Mouse (Mus musculus): Measurements from ENCODE around the gene Arvcf. TPM values are rescaled to one million over a fixed set of nuclear protein-coding genes. Genes with fewer than 3 reads are reported as not detected.
A peak's percentile ranks its signal among the peaks of the same experiment; 100 is the strongest.

Arvcf gene
- 10 to 100 TPM; 14.4 to 16.4 TPM for total RNA-seq (2021)
- 13.9 and 17.0 TPM in 2 replicates for polyA plus RNA-seq (2012; rRNA removed)
- long read RNA-seq, full-length matches to known transcripts: 15 of 22 reads
- long read RNA-seq, partial matches to known transcripts: 2 of 22 reads
- long read RNA-seq, other reads (novel, unspliced or antisense): 5 of 22 reads

DNA sequence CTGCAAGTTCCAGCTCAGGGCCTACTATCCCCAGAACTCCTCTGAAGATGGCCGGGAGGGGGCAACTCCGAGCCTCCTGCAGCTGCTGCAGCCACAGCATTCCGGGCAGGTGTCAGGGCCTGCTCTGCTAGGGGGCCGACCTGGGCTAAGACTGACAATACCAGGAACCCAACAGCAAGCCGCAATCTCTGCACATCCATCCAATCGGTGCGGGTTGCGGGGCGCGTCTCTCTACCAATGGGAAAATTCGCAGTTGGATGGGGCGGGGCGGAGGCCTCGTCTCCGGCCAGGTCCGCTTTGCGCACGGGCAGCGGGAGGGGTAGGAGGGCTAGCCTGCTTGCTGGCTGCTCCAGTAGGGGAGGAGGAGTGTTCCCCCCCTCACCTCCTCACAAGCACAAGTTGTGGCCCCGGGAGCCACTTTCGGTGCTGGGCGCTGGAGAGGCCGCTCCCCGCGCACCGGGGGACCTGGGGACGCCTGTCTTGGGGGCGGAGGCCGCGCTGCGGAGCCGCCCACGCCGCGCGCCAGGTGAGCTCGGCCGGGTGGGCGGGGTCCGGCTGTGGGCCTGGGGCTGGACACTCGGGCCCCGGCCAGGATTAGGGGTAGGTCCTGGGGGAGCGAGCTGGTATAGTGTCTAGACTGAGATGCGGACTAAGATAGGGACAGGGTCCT lies at the start of gene Arvcf, which contains the start of gene Tango2:
Gene Arvcf, plus strand, starts transcription at position 252 of the 670 bp plus-strand sequence.
Gene Tango2, minus strand, starts transcription at position 173 of the 670 bp plus-strand sequence.
- peak within 1 kb of the TSS; percentile 64 for H3K27ac ChIP-seq

DNA sequence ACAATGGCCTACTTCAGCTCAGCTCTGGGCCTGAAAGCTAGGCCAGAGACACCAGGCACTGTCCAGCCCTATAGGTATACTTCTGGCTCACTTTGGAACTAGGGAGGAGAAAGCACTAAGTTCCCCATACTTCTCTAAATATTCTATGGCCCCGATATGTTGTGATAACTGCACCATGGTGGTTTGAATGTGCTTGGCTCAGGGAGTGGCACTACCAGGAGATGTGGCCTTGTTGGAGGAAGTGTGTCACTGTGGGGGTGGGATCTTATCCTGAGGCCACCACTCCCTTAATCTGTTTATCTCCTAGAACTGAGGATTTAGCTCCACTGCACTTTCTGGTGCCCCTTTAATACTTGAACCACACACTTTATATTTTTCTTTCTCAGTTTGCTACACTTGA lies 39.8 kb upstream of the Arvcf start:
- no peaks in the 10 kb centered on the region for H3K27me3 ChIP-seq (ENCODE audit: control insufficient read depth, insufficient read depth, low read length)
- no peak for DNase-seq
- no peak for TF ChIP-seq CTCF (IDR thresholded peaks at IDR 0.05)
- TF ChIP-seq POLR2A (IDR thresholded peaks at IDR 0.05; ENCODE audit: insufficient read depth, low read depth, low read length): no peak
- TF ChIP-seq EP300 (IDR thresholded peaks at IDR 0.05; ENCODE audit: insufficient read depth, low read depth, low read length): no peak
- WGBS: 77% methylated on average over 1 of the region's 1 CpGs
- no peak overlapping the region for H3K9ac ChIP-seq (ENCODE audit: low read depth, low read length)
- no peaks in the 10 kb centered on the region for H3K4me1 ChIP-seq (ENCODE audit: control insufficient read depth, insufficient read depth, low read length)
- no peak overlapping the region for H3K27ac ChIP-seq
- H3K4me3 ChIP-seq: no peak overlapping the region
- no peaks in the 10 kb centered on the region for H3K79me2 ChIP-seq (replicated peaks; ENCODE audit: control insufficient read depth, insufficient read depth, low read length)
- intact Hi-C loops (cut with DNase I): no loop called here
- H3K36me3 ChIP-seq (ENCODE audit: control insufficient read depth, insufficient read depth, low read length): no peaks in the 10 kb centered on the region

More for the DNA sequence above, at the start of gene Arvcf, which contains the start of gene Tango2:
- Histone ChIP-seq H3K4me3 (peak within 1 kb of the TSS; percentile 69), H3K36me3 (ENCODE audit: control insufficient read depth, insufficient read depth, low read length) (no peaks in the 10 kb centered on the region), H3K4me1 (ENCODE audit: control insufficient read depth, insufficient read depth, low read length) (peaks cover 3% of the 10 kb centered on the region; the same call in 1 of the 2 replicates), H3K79me2 (replicated peaks; ENCODE audit: control insufficient read depth, insufficient read depth, low read length) (no peaks in the 10 kb centered on the region), H3K27me3 (ENCODE audit: control insufficient read depth, insufficient read depth, low read length) (no peaks in the 10 kb centered on the region), H3K9ac (ENCODE audit: low read depth, low read length) (peak within 1 kb of the TSS; percentile 75)
- under 1% methylated on average over 43 of the region's 44 CpGs for WGBS
- intact Hi-C loops (cut with DNase I): loop anchor here (5.0 kb wide), 2 partner anchors 154 to 509 kb away; no protein-coding TSS in a partner anchor
- TF ChIP-seq POLR2A (IDR thresholded peaks at IDR 0.05; ENCODE audit: insufficient read depth, low read depth, low read length) (peak; percentile 67; the same call in 1 of the 2 replicates), EP300 (IDR thresholded peaks at IDR 0.05; ENCODE audit: insufficient read depth, low read depth, low read length) (0 out of 2 replicates have a peak, but pooled peaks have one; percentile 11), CTCF (IDR thresholded peaks at IDR 0.05) (peak; percentile 58)
- peak; percentile 86 to 91 for DNase-seq

DNA sequence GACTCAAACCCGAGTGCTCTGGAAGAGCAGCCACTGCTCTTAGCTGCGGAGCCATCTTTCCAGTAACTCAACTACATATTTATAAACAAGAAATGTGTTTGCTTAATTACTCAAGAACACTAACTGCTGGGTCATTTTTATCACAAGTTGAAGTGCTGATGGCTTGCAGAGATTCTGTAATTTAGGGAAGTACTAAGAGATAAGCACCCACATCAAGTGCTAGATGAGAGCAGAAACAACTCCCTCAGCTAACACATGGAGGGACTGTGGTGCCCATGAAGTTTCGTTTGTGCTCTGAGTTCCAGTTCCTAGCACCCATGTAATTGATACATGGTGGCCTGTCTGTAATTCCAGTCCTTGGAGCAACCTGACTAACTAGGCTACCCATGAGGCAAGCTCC lies 29.0 kb upstream of the Arvcf start:
- H3K27ac ChIP-seq: no peak overlapping the region
- intact Hi-C loops (cut with DNase I): no loop called here
- DNase-seq: no peak
- WGBS: 85% methylated on average over 3 of the region's 3 CpGs
- H3K4me1 ChIP-seq (ENCODE audit: control insufficient read depth, insufficient read depth, low read length): no peaks in the 10 kb centered on the region
- no peak for TF ChIP-seq EP300 (IDR thresholded peaks at IDR 0.05; ENCODE audit: insufficient read depth, low read depth, low read length)
- H3K27me3 ChIP-seq (ENCODE audit: control insufficient read depth, insufficient read depth, low read length): no peaks in the 10 kb centered on the region
- H3K79me2 ChIP-seq (replicated peaks; ENCODE audit: control insufficient read depth, insufficient read depth, low read length): no peaks in the 10 kb centered on the region
- no peaks in the 10 kb centered on the region for H3K36me3 ChIP-seq (ENCODE audit: control insufficient read depth, insufficient read depth, low read length)
- no peak overlapping the region for H3K9ac ChIP-seq (ENCODE audit: low read depth, low read length)
- no peak overlapping the region for H3K4me3 ChIP-seq

DNA sequence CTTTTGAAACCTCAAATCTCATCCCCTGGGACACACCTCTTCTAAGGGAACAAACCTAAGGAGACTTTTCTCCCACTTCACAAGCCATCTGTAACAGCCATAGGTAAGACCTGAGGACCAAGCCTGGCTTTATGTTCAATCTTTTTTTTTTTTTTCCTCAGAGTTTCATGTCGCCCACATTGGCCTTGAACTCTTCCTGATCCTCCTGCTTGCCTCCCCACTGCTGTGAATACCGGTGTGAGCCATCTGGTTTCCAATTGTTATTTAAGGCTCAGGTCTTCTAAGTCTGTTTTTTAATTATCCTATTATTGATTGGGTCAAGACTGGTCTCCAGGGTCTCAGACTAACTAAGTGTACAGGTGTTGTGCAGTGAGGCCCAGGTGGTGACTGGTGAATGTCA lies 26.5 kb upstream of the Arvcf start:
- intact Hi-C loops (cut with DNase I): no loop called here
- Histone ChIP-seq H3K36me3 (ENCODE audit: control insufficient read depth, insufficient read depth, low read length) (no peaks in the 10 kb centered on the region), H3K27me3 (ENCODE audit: control insufficient read depth, insufficient read depth, low read length) (no peaks in the 10 kb centered on the region), H3K4me3 (no peak overlapping the region), H3K9ac (ENCODE audit: low read depth, low read length) (no peak overlapping the region), H3K79me2 (replicated peaks; ENCODE audit: control insufficient read depth, insufficient read depth, low read length) (no peaks in the 10 kb centered on the region), H3K27ac (no peak overlapping the region), H3K4me1 (ENCODE audit: control insufficient read depth, insufficient read depth, low read length) (no peaks in the 10 kb centered on the region)
- WGBS: 83% methylated on average over 2 of the region's 2 CpGs
- no peak for DNase-seq
- no peak for TF ChIP-seq POLR2A (IDR thresholded peaks at IDR 0.05; ENCODE audit: insufficient read depth, low read depth, low read length)
- TF ChIP-seq CTCF (IDR thresholded peaks at IDR 0.05): no peak
- no peak for TF ChIP-seq EP300 (IDR thresholded peaks at IDR 0.05; ENCODE audit: insufficient read depth, low read depth, low read length)

DNA sequence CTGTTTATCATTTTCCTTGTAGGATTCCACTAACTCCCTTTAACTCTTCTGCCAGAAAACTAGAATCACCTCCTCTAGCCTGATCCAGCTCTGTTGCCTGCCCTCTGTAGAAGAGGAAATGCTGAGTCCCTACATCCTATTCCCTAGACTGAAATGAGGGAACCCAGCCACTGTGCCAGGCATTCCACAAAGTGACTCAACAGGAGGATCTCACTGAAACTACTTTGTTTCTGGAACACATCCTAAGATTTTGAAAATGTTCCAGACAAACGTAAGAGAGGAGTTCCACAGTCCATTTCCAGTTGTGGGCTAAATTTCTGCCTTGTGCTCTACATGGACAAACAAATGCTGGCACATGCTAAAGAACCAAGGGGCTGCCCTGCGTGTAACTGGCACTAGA lies 24.5 kb upstream of the Arvcf start:
- WGBS: 46% methylated on average over 2 of the region's 2 CpGs
- TF ChIP-seq POLR2A (IDR thresholded peaks at IDR 0.05; ENCODE audit: insufficient read depth, low read depth, low read length) (no peak), CTCF (IDR thresholded peaks at IDR 0.05) (no peak), EP300 (IDR thresholded peaks at IDR 0.05; ENCODE audit: insufficient read depth, low read depth, low read length) (no peak)
- Histone ChIP-seq H3K9ac (ENCODE audit: low read depth, low read length) (no peak overlapping the region), H3K4me3 (no peak overlapping the region), H3K36me3 (ENCODE audit: control insufficient read depth, insufficient read depth, low read length) (no peaks in the 10 kb centered on the region), H3K4me1 (ENCODE audit: control insufficient read depth, insufficient read depth, low read length) (no peaks in the 10 kb centered on the region), H3K27me3 (ENCODE audit: control insufficient read depth, insufficient read depth, low read length) (no peaks in the 10 kb centered on the region), H3K79me2 (replicated peaks; ENCODE audit: control insufficient read depth, insufficient read depth, low read length) (no peaks in the 10 kb centered on the region), H3K27ac (no peak overlapping the region)
- intact Hi-C loops (cut with DNase I): no loop called here
- peak in 1 of 2 experiments; percentile 12 for DNase-seq

DNA sequence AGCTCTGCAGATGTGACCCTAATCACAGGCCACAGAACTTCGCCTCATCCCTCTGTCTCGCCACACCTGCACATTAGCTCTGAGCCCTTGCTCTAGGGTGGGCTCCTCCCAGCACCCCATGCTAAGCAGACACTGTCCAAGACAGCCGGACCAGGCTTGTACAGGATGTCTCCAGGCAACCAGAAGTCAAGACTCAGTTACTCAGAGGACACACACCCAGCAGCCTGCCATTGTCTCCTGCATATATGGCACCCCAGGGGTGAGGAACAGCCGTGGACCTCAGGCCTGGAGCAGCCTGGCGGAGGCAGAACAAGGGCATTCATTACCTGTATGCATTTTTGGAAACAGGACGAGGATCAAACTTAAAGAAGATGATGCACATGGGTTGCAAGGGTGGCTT lies 24.0 kb upstream of the Arvcf start:
- 91% methylated on average over 6 of the region's 6 CpGs for WGBS
- Histone ChIP-seq H3K27me3 (ENCODE audit: control insufficient read depth, insufficient read depth, low read length) (no peaks in the 10 kb centered on the region), H3K79me2 (replicated peaks; ENCODE audit: control insufficient read depth, insufficient read depth, low read length) (no peaks in the 10 kb centered on the region), H3K36me3 (ENCODE audit: control insufficient read depth, insufficient read depth, low read length) (no peaks in the 10 kb centered on the region), H3K27ac (no peak overlapping the region), H3K4me3 (no peak overlapping the region), H3K4me1 (ENCODE audit: control insufficient read depth, insufficient read depth, low read length) (0 out of 2 replicates have a peak, but pooled peaks cover 2% of the 10 kb centered on the region), H3K9ac (ENCODE audit: low read depth, low read length) (no peak overlapping the region)
- TF ChIP-seq CTCF (IDR thresholded peaks at IDR 0.05) (no peak), POLR2A (IDR thresholded peaks at IDR 0.05; ENCODE audit: insufficient read depth, low read depth, low read length) (no peak), EP300 (IDR thresholded peaks at IDR 0.05; ENCODE audit: insufficient read depth, low read depth, low read length) (no peak)
- intact Hi-C loops (cut with DNase I): no loop called here
- DNase-seq: no peak
